Mouse (Mus musculus): ENCODE measurements at regions not wholly inside any gene's neighbourhood (a gene's known extent, or its start where the extent isn't known, plus 50 kb on each side); places are given as distances from the start of the nearest gene placed in this dataset.

DNA sequence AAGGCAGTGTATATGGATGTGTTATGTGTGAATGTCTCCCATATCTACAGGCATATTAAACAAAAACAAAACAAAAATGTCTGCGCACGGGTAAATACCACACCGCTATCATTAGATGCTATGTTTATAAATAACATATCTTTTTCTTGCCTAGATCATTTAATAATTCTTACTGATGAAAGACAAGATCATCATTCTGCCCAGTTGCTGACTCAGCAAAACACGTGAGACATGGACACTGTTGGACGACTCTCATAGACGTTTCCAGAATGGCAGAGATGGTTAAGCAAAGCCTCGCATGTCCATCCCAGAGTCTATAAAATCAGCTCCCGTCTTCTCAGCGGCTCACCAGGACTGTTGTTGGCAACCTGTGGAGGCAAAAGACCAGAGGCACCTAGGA lies 125.5 kb upstream of the Hes1 start:
- Histone ChIP-seq H3K27me3 (peaks cover 8% of the 10 kb centered on the region; the same call in 1 of the 2 replicates), H3K36me3 (no peaks in the 10 kb centered on the region), H3K9ac (replicated peaks) (no peak overlapping the region), H3K4me3 (replicated peaks) (no peak overlapping the region), H3K9me3 (no peaks in the 10 kb centered on the region), H3K4me1 (replicated peaks) (no peaks in the 10 kb centered on the region), H3K4me2 (replicated peaks) (no peak overlapping the region), H3K27ac (no peak overlapping the region)
- 94% methylated on average over 9 of the region's 9 CpGs for WGBS
- ATAC-seq: no peak

DNA sequence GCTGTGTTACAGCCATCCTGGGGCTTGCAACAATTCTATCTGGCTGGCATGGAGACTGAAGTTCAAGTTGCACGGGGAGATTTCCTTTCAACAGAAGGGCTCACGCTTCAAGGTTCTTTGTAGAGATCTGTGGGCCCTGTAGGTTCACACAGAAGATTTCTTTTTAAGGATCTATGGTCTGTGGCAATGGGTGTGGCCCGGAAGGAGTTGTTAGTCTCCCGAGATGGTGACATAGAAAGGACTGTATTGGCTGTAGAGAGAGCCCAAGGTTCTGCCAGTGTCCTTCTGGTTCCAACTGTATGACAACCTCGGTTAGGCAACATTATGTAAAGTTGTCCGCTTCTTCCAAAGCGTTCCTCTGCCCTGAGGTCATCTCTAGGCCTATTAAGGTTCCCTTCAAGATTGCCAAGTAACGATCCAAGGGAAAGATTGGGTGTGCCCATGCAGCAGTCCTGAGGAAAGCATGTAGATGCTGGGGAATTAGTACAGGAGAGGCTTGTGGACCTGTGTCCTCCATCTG lies 124.8 kb upstream of the Hes1 start:
- Histone ChIP-seq H3K4me3 (replicated peaks) (no peak overlapping the region), H3K27ac (no peak overlapping the region), H3K4me1 (replicated peaks) (no peaks in the 10 kb centered on the region), H3K9ac (replicated peaks) (no peak overlapping the region), H3K36me3 (no peaks in the 10 kb centered on the region), H3K27me3 (peaks cover 8% of the 10 kb centered on the region), H3K4me2 (replicated peaks) (no peak overlapping the region), H3K9me3 (no peaks in the 10 kb centered on the region)
- 85% methylated on average over 8 of the region's 8 CpGs for WGBS
- ATAC-seq: no peak

DNA sequence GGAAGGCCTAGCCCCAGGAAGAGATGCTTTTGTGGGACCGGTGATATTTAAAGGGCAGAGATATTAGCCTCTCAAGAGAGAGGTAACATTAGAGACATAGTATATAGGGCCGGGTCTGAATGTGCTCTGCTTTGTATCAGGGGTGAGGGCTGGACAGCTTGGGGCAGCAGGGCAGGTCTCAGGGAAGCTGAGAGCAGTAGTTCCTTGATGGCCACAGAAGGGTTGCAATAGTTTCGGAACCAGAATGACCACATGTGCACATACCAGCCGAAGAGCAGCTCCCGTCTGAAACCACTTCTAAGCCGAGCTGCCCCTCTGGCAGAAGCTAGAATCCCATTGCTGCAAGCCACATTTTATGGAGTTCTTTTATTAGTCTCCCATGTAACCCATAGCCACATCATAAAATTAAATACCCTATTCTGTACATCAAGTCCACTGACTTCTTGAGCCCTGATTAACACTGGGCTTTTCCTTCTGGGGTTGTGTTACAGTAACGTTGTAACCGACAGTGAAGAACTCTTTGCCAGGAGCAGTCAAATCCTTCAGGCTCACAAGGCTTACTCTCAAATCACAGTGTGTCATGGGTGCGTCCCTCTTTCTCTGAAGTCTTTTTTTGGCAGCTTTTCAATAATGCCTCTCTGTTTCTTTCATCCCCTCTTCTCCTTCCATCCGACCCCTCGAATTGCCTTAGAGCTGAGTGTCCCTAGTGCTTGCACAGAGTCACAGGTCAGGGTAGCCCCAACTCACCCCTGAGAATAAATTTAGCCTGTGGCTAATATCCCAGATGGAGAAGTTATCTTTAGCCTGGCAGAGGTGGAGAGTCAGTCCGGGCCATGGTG lies 124.1 kb upstream of the Hes1 start:
- H3K36me3 ChIP-seq: no peaks in the 10 kb centered on the region
- H3K9me3 ChIP-seq: no peaks in the 10 kb centered on the region
- peaks cover 15% of the 10 kb centered on the region for H3K27me3 ChIP-seq
- H3K4me1 ChIP-seq (replicated peaks): peaks cover 3% of the 10 kb centered on the region
- H3K4me2 ChIP-seq (replicated peaks): no peak overlapping the region
- no peak for ATAC-seq
- no peak overlapping the region for H3K27ac ChIP-seq
- H3K4me3 ChIP-seq (replicated peaks): no peak overlapping the region
- no peak overlapping the region for H3K9ac ChIP-seq (replicated peaks)
- WGBS: 80% methylated on average over 12 of the region's 12 CpGs

- no peak for ATAC-seq
- Histone ChIP-seq H3K4me2 (replicated peaks) (no peak overlapping the region), H3K9me3 (no peaks in the 10 kb centered on the region), H3K27me3 (peaks cover 28% of the 10 kb centered on the region), H3K4me3 (replicated peaks) (no peak overlapping the region), H3K36me3 (no peaks in the 10 kb centered on the region), H3K9ac (replicated peaks) (no peak overlapping the region), H3K4me1 (replicated peaks) (peaks cover 17% of the 10 kb centered on the region), H3K27ac (no peak overlapping the region)
- WGBS: 63% methylated on average over 7 of the region's 7 CpGs
Observed at GRCm38 (mm10) chr16:29942111-29942510, 122.1 kb upstream of the Hes1 start.

DNA sequence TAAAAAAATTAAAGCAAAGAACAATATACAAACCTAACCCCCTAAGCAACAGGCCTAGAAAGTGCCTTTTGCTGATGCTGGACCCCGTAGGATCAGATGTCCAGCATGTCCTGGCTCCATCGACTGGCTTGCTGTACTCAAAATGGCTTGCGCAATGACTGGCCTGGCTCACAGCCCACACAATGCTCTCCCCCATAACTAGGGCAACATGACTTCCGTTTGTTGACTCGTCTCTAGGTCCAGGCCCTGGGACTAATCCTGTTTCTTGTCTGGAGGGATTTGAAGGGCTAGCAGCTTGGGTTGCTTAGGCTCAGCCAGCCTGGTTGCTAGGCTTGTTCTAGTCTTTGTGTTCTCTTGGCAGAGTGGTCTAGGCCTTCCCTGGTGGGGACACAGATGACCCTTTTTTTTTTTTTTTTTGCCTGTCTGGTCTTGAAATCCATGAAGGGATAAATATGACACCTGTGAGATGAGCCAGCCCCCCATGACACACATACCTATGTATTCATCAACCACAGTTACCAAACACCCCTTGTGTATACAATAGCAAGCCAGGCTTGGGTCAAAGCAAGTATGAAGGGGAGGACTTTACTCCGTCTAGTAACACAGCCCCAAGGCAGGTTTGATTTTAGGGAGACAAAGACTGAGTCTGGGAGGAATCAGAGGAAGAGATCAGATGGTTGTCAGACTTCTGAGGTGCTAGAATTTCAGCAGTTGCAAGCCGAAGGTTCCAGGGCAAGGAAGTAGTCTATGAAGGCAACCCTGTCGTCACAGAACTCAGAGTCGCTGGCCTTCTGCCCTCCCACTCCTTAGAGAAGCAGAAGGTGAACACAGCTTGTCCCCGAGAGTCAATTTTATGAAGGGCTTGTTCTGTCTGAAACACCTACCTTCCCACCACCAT lies 120.0 kb upstream of the Hes1 start:
- no peak for ATAC-seq

DNA sequence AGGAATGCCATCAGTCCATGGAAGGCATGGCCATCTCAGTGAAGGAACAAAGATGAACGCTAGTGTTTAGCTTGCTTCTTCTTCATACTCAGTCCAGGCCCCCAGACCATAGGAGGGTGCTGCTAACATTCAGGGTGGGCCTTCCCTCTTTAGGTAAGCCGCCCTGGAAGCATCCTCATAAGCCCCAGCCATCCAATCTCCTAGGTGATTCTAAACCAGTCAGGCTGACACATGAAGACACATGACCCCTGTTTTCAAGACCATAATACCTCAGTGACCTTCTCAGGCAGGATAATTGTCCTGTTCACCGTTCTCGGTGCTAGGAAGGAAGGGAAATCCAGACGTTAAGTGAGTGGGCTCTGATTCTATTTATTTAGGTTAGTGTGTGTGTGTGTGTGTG lies 119.2 kb upstream of the Hes1 start:
- Histone ChIP-seq H3K4me1 (replicated peaks) (peaks cover 19% of the 10 kb centered on the region), H3K27ac (no peak overlapping the region), H3K4me3 (replicated peaks) (no peak overlapping the region), H3K9me3 (no peaks in the 10 kb centered on the region), H3K9ac (replicated peaks) (no peak overlapping the region), H3K4me2 (replicated peaks) (no peak overlapping the region), H3K36me3 (no peaks in the 10 kb centered on the region), H3K27me3 (peaks cover 28% of the 10 kb centered on the region)
- no peak for ATAC-seq
- WGBS: 38% methylated on average over 5 of the region's 5 CpGs

More for the DNA sequence above, 120.0 kb upstream of the Hes1 start:
- Histone ChIP-seq H3K9ac (replicated peaks) (no peak overlapping the region), H3K4me2 (replicated peaks) (no peak overlapping the region), H3K36me3 (no peaks in the 10 kb centered on the region), H3K9me3 (no peaks in the 10 kb centered on the region), H3K27ac (no peak overlapping the region), H3K4me3 (replicated peaks) (no peak overlapping the region), H3K4me1 (replicated peaks) (peaks cover 17% of the 10 kb centered on the region), H3K27me3 (peaks cover 28% of the 10 kb centered on the region)
- WGBS: 84% methylated on average over 10 of the region's 10 CpGs

DNA sequence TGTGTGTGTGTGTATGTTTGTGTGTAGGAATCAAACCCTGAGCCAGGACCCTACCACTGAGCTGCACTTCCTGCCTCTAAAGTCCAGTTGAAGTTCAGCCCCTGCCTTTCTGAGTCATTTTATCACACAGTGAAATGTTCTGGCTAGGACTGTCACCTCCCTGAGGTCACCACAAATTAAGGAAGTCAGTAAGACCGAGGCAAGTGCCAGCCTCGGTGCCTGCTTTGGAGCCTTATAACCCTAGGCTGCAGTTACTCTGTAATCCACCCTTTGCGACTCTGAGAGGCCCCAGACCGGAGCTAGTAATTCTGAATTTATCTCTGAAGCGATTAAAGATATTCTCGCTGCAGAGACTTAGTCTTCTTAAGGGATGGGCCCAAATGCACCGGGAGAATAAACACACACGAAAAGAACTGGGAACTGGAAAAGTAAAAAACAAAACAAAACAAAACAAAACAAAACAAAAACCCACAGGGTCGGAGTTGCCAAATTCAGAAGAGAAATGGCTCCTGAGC lies 118.8 kb upstream of the Hes1 start:
- H3K9ac ChIP-seq (replicated peaks): peak overlapping the region; percentile 60
- H3K9me3 ChIP-seq: no peaks in the 10 kb centered on the region
- ATAC-seq: no peak
- H3K36me3 ChIP-seq: no peaks in the 10 kb centered on the region
- peaks cover 22% of the 10 kb centered on the region for H3K4me1 ChIP-seq (replicated peaks)
- 0 out of 2 replicates have a peak overlapping the region, but pooled peaks have one; percentile 36 for H3K27ac ChIP-seq
- WGBS: 12% methylated on average over 9 of the region's 9 CpGs
- H3K27me3 ChIP-seq: peaks cover 25% of the 10 kb centered on the region
- H3K4me3 ChIP-seq (replicated peaks): peak overlapping the region; percentile 40
- peak overlapping the region; percentile 81 for H3K4me2 ChIP-seq (replicated peaks)

GRCm38 (mm10) chr16:29945891-29946598 lies 118.1 kb upstream of the Hes1 start:
- Histone ChIP-seq H3K4me1 (replicated peaks) (peaks cover 22% of the 10 kb centered on the region), H3K4me2 (replicated peaks) (peak overlapping the region; percentile 81), H3K9ac (replicated peaks) (peak overlapping the region; percentile 60), H3K4me3 (replicated peaks) (peak overlapping the region; percentile 40), H3K27ac (0 out of 2 replicates have a peak overlapping the region, but pooled peaks have one; percentile 36), H3K9me3 (no peaks in the 10 kb centered on the region), H3K36me3 (no peaks in the 10 kb centered on the region), H3K27me3 (peaks cover 24% of the 10 kb centered on the region)
- ATAC-seq: peak; percentile 83
- 2% methylated on average over 39 of the region's 39 CpGs for WGBS

GRCm38 (mm10) chr16:29946966-29947365 lies 117.2 kb upstream of the Hes1 start:
- Histone ChIP-seq H3K4me3 (replicated peaks) (no peak overlapping the region), H3K36me3 (no peaks in the 10 kb centered on the region), H3K4me1 (replicated peaks) (peaks cover 22% of the 10 kb centered on the region), H3K27me3 (peaks cover 23% of the 10 kb centered on the region), H3K27ac (no peak overlapping the region), H3K9me3 (no peaks in the 10 kb centered on the region), H3K9ac (replicated peaks) (no peak overlapping the region), H3K4me2 (replicated peaks) (no peak overlapping the region)
- WGBS: 83% methylated on average over 5 of the region's 5 CpGs
- no peak for ATAC-seq

- ATAC-seq: no peak
- peaks cover 22% of the 10 kb centered on the region for H3K4me1 ChIP-seq (replicated peaks)
- no peak overlapping the region for H3K9ac ChIP-seq (replicated peaks)
- H3K36me3 ChIP-seq: no peaks in the 10 kb centered on the region
- H3K4me2 ChIP-seq (replicated peaks): no peak overlapping the region
- WGBS: 66% methylated on average over 5 of the region's 5 CpGs
- H3K27me3 ChIP-seq: peaks cover 23% of the 10 kb centered on the region
- no peak overlapping the region for H3K27ac ChIP-seq
- H3K9me3 ChIP-seq: no peaks in the 10 kb centered on the region
- no peak overlapping the region for H3K4me3 ChIP-seq (replicated peaks)
Observed at GRCm38 (mm10) chr16:29947670-29948069, 116.5 kb upstream of the Hes1 start.

GRCm38 (mm10) chr16:29950136-29950535 lies 114.0 kb upstream of the Hes1 start:
- H3K36me3 ChIP-seq: no peaks in the 10 kb centered on the region
- WGBS: 36% methylated on average over 9 of the region's 9 CpGs
- no peak overlapping the region for H3K4me2 ChIP-seq (replicated peaks)
- no peak for ATAC-seq
- H3K4me3 ChIP-seq (replicated peaks): no peak overlapping the region
- H3K4me1 ChIP-seq (replicated peaks): peaks cover 19% of the 10 kb centered on the region
- no peaks in the 10 kb centered on the region for H3K9me3 ChIP-seq
- peaks cover 15% of the 10 kb centered on the region for H3K27me3 ChIP-seq
- no peak overlapping the region for H3K9ac ChIP-seq (replicated peaks)
- H3K27ac ChIP-seq: 0 out of 2 replicates have a peak overlapping the region, but pooled peaks have one; percentile 2
